Mouse (Mus musculus): Measurements from ENCODE around the gene Fto. TPM values are rescaled to one million over a fixed set of nuclear protein-coding genes. Genes with fewer than 3 reads are reported as not detected.

Gene Fto
- polyA plus RNA-seq, 1 experiment from 2014 or later = 107 TPM

DNA sequence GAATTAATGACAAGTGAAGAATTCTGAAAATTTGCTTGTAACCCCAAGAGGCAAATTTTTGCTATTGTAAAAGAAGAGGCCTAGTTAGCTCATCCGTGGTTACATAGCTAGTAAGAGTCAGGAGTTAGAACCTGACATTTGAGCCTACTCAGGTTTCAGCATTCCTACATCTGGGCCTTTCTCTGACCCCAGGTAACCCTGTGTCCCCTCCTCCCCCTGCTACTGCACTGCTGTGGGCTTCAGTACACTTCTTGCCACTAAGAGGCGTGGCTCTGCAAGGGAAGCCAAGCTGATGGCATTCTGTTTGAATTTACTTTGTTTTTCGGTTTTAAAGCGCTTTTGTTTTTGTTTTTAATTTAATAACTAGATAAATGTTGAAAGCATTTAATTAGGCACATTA is 130.6 kb downstream of the Fto start:
- 35% methylated on average over 4 of the region's 4 CpGs for WGBS
- H3K4me3 ChIP-seq = no peak overlapping the region
- no peak overlapping the region; the same call in 1 of the 2 replicates for H3K27ac ChIP-seq
- no peak overlapping the region for H3K9ac ChIP-seq
- peaks cover 3% of the 10 kb centered on the region; the same call in 1 of the 2 replicates for H3K36me3 ChIP-seq
- no peak overlapping the region for H3K4me2 ChIP-seq
- peaks cover 36% of the 10 kb centered on the region for H3K4me1 ChIP-seq
- H3K9me3 ChIP-seq = no peaks in the 10 kb centered on the region
- H3K27me3 ChIP-seq = no peaks in the 10 kb centered on the region
- ATAC-seq (ENCODE audit: insufficient number of reproducible peaks, insufficient read depth, low FRiP score, low TSS enrichment, low read depth) = no peak

DNA sequence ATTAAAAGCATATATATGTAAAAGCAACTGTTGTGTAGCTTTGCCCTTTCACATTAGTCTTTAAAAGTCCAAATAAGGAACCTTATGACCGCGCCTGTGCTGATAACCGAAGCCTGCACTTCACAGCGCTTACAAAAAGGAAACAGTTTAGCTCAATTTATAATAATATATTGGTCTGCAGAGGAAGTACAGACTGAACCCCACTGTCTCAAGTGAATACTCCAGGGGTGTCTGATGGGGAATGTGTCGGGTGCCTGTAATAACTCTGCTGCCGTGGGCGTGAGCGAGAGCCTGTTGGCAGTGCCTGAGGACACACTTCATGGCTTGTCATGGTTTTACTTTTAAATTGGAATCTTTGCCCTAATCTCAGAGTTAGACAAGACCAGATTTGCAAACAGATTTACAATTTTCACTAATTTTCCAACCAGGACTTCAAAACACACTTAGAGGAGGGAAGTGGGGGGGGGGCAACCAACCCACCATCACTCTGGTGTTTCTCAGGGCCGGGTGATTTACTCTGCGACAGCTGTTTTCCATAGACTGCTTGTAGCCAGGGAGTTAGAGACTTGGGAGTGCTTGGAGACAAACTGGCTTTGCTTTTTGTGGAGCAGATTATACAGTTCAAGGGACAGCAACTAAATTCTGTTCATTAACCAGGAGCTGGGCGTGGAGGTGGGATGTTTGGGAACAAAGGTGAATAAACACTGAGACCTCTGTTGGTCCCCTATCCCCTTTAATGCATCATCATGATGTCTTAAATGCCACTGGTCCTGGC is 131.5 kb downstream of the Fto start:
- peak overlapping the region; percentile 74 for H3K27ac ChIP-seq
- 0 out of 2 replicates have a peak overlapping the region, but pooled peaks have one; percentile 3 for H3K4me2 ChIP-seq
- H3K4me1 ChIP-seq = peaks cover 36% of the 10 kb centered on the region
- H3K36me3 ChIP-seq = peaks cover 3% of the 10 kb centered on the region; the same call in 1 of the 2 replicates
- H3K9me3 ChIP-seq = no peaks in the 10 kb centered on the region
- 35% methylated on average over 11 of the region's 11 CpGs for WGBS
- 0 out of 2 replicates have a peak overlapping the region, but pooled peaks have one; percentile 27 for H3K9ac ChIP-seq
- ATAC-seq (ENCODE audit: insufficient number of reproducible peaks, insufficient read depth, low FRiP score, low TSS enrichment, low read depth) = no peak
- no peak overlapping the region for H3K4me3 ChIP-seq
- no peaks in the 10 kb centered on the region for H3K27me3 ChIP-seq

GRCm38 (mm10) chr8:91445516-91445915 is 132.2 kb downstream of the Fto start:
- no peak for ATAC-seq (ENCODE audit: insufficient number of reproducible peaks, insufficient read depth, low FRiP score, low TSS enrichment, low read depth)
- Histone ChIP-seq H3K4me3 (no peak overlapping the region), H3K9ac (0 out of 2 replicates have a peak overlapping the region, but pooled peaks have one; percentile 27), H3K9me3 (no peaks in the 10 kb centered on the region), H3K27me3 (no peaks in the 10 kb centered on the region), H3K4me1 (peaks cover 36% of the 10 kb centered on the region), H3K27ac (peak overlapping the region; percentile 74), H3K4me2 (0 out of 2 replicates have a peak overlapping the region, but pooled peaks have one; percentile 3), H3K36me3 (peaks cover 3% of the 10 kb centered on the region; the same call in 1 of the 2 replicates)
- 49% methylated on average over 10 of the region's 10 CpGs for WGBS

GRCm38 (mm10) chr8:91446008-91446407 is 132.7 kb downstream of the Fto start:
- H3K9ac ChIP-seq = no peak overlapping the region

DNA sequence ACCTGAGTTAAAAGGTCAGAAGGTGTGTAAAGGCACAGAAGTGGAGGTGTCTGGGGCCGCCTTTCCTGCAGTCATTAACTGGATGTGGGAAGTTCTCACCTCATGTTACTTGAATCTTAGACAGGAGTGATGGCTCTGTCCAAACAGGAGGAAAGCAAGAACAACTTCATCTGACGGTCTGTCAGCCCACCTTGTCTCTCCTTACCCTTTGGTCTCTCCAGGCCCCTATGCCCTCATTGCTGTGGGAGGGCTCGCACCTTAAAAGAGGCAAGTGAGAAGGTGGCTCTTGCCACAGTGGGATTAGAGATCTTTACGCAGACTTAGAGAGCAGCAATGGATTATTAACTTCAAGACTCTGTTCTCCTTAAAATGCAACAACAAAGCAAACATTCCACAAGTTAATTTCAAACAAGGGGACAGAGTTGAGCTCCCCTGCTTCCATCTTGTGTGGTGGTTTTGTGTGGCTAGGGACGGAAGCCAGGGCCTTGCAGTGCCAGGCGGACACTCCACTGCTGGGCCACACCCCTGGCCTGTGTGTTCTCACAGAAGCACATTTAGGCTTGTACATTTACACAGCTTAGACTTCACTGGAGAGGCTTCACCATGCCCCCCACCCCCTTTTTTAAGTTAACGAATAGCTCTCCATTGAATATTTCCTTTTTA is 135.5 kb downstream of the Fto start:
- Histone ChIP-seq H3K4me2 (no peak overlapping the region), H3K27ac (no peak overlapping the region), H3K9ac (no peak overlapping the region), H3K4me1 (peaks cover 28% of the 10 kb centered on the region), H3K9me3 (no peaks in the 10 kb centered on the region), H3K4me3 (no peak overlapping the region), H3K36me3 (no peaks in the 10 kb centered on the region), H3K27me3 (no peaks in the 10 kb centered on the region)
- no peak for ATAC-seq (ENCODE audit: insufficient number of reproducible peaks, insufficient read depth, low FRiP score, low TSS enrichment, low read depth)
- 89% methylated on average over 7 of the region's 7 CpGs for WGBS

More at GRCm38 (mm10) chr8:91446008-91446407, 132.7 kb downstream of the Fto start:
- 61% methylated on average over 5 of the region's 5 CpGs for WGBS
- Histone ChIP-seq H3K36me3 (peaks cover 3% of the 10 kb centered on the region; the same call in 1 of the 2 replicates), H3K9me3 (no peaks in the 10 kb centered on the region), H3K4me3 (no peak overlapping the region), H3K27me3 (no peaks in the 10 kb centered on the region), H3K4me1 (peaks cover 36% of the 10 kb centered on the region), H3K27ac (no peak overlapping the region), H3K4me2 (no peak overlapping the region)
- ATAC-seq (ENCODE audit: insufficient number of reproducible peaks, insufficient read depth, low FRiP score, low TSS enrichment, low read depth) = no peak

GRCm38 (mm10) chr8:91454926-91455325 is 141.6 kb downstream of the Fto start:
- Histone ChIP-seq H3K9ac (no peak overlapping the region), H3K4me2 (no peak overlapping the region), H3K27me3 (no peaks in the 10 kb centered on the region), H3K36me3 (peaks cover 10% of the 10 kb centered on the region), H3K4me3 (no peak overlapping the region), H3K27ac (no peak overlapping the region), H3K9me3 (no peaks in the 10 kb centered on the region), H3K4me1 (no peaks in the 10 kb centered on the region)
- ATAC-seq (ENCODE audit: insufficient number of reproducible peaks, insufficient read depth, low FRiP score, low TSS enrichment, low read depth) = no peak
- 93% methylated on average over 2 of the region's 2 CpGs for WGBS

- ATAC-seq (ENCODE audit: insufficient number of reproducible peaks, insufficient read depth, low FRiP score, low TSS enrichment, low read depth) = no peak
- H3K4me2 ChIP-seq = no peak overlapping the region
- WGBS = 89% methylated on average over 5 of the region's 5 CpGs
- no peak overlapping the region for H3K27ac ChIP-seq
- H3K4me1 ChIP-seq = no peaks in the 10 kb centered on the region
- H3K4me3 ChIP-seq = no peak overlapping the region
- H3K9me3 ChIP-seq = no peaks in the 10 kb centered on the region
- peaks cover 10% of the 10 kb centered on the region for H3K36me3 ChIP-seq
- H3K9ac ChIP-seq = no peak overlapping the region
- H3K27me3 ChIP-seq = no peaks in the 10 kb centered on the region
Observed at GRCm38 (mm10) chr8:91455591-91455990, 142.3 kb downstream of the Fto start.

GRCm38 (mm10) chr8:91458016-91458415 is 144.7 kb downstream of the Fto start:
- no peak overlapping the region for H3K4me3 ChIP-seq
- H3K4me2 ChIP-seq = no peak overlapping the region
- no peaks in the 10 kb centered on the region; the same call in 1 of the 2 replicates for H3K4me1 ChIP-seq
- H3K36me3 ChIP-seq = peaks cover 10% of the 10 kb centered on the region
- no peaks in the 10 kb centered on the region for H3K9me3 ChIP-seq
- ATAC-seq (ENCODE audit: insufficient number of reproducible peaks, insufficient read depth, low FRiP score, low TSS enrichment, low read depth) = no peak
- WGBS = 94% methylated on average over 1 of the region's 1 CpGs
- no peak overlapping the region for H3K9ac ChIP-seq
- H3K27ac ChIP-seq = no peak overlapping the region
- no peaks in the 10 kb centered on the region for H3K27me3 ChIP-seq

- no peak for ATAC-seq (ENCODE audit: insufficient number of reproducible peaks, insufficient read depth, low FRiP score, low TSS enrichment, low read depth)
- Histone ChIP-seq H3K4me1 (no peaks in the 10 kb centered on the region; the same call in 1 of the 2 replicates), H3K9me3 (no peaks in the 10 kb centered on the region), H3K36me3 (0 out of 2 replicates have a peak, but pooled peaks cover 4% of the 10 kb centered on the region), H3K4me3 (no peak overlapping the region), H3K27ac (no peak overlapping the region), H3K27me3 (no peaks in the 10 kb centered on the region), H3K4me2 (no peak overlapping the region), H3K9ac (no peak overlapping the region)
- WGBS = 89% methylated on average over 6 of the region's 6 CpGs
Observed at GRCm38 (mm10) chr8:91460965-91461364, 147.6 kb downstream of the Fto start.

DNA sequence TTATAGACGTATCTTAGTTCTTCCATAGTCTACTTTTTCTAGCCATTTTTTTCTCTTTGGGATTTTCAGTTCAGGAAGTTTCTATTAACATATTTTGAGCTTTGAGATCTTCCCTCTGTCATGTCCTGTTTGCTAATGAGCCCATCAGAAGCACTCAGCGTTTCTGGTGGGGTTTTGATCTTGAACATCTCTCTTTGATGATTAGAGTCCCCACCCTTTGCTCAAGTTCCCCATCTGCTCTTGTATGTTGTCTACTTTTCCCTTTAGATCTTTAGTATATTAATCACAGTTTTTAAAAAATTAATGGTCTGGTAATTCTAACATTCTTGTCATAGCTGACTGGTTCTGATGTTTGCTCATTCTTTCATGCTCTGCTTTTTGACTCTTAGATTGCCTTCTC is 150.4 kb downstream of the Fto start:
- 57% methylated on average over 2 of the region's 2 CpGs for WGBS
- H3K27ac ChIP-seq = no peak overlapping the region
- no peaks in the 10 kb centered on the region for H3K27me3 ChIP-seq
- H3K9ac ChIP-seq = no peak overlapping the region
- ATAC-seq (ENCODE audit: insufficient number of reproducible peaks, insufficient read depth, low FRiP score, low TSS enrichment, low read depth) = no peak
- H3K4me1 ChIP-seq = no peaks in the 10 kb centered on the region; the same call in 1 of the 2 replicates
- H3K9me3 ChIP-seq = no peaks in the 10 kb centered on the region
- no peak overlapping the region for H3K4me2 ChIP-seq
- peaks cover 6% of the 10 kb centered on the region; the same call in 1 of the 2 replicates for H3K36me3 ChIP-seq
- no peak overlapping the region for H3K4me3 ChIP-seq

DNA sequence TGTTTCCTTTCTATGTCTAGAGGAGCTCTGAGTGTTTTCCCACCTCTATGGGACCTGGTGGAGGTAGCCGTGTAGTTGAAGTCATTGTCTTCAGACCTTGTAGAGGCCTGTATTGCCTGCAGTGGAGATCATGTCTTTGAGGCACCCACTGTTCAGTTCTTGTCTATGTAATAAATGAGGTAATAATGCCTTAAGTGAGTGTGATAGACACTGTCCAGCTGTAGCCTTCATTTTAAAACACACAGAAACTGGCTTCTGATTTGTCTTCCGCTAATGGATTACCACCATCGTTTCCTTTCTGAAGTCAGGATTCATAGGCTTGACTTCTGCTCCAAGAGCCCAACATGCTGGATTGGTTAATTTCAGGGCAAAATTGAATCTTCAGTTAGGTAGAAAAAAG is 154.1 kb downstream of the Fto start:
- Histone ChIP-seq H3K27me3 (no peaks in the 10 kb centered on the region), H3K36me3 (peaks cover 13% of the 10 kb centered on the region), H3K4me3 (no peak overlapping the region), H3K4me2 (no peak overlapping the region), H3K27ac (no peak overlapping the region), H3K4me1 (no peaks in the 10 kb centered on the region; the same call in 1 of the 2 replicates), H3K9ac (no peak overlapping the region), H3K9me3 (no peaks in the 10 kb centered on the region)
- ATAC-seq (ENCODE audit: insufficient number of reproducible peaks, insufficient read depth, low FRiP score, low TSS enrichment, low read depth) = no peak
- WGBS = 92% methylated on average over 3 of the region's 3 CpGs
